Mouse (Mus musculus): Measurements from ENCODE around the gene Lman1l. TPM values are rescaled to one million over a fixed set of nuclear protein-coding genes. Genes with fewer than 3 reads are reported as not detected.

Lman1l gene
- polyA plus RNA-seq, 1 experiment = not detected

DNA sequence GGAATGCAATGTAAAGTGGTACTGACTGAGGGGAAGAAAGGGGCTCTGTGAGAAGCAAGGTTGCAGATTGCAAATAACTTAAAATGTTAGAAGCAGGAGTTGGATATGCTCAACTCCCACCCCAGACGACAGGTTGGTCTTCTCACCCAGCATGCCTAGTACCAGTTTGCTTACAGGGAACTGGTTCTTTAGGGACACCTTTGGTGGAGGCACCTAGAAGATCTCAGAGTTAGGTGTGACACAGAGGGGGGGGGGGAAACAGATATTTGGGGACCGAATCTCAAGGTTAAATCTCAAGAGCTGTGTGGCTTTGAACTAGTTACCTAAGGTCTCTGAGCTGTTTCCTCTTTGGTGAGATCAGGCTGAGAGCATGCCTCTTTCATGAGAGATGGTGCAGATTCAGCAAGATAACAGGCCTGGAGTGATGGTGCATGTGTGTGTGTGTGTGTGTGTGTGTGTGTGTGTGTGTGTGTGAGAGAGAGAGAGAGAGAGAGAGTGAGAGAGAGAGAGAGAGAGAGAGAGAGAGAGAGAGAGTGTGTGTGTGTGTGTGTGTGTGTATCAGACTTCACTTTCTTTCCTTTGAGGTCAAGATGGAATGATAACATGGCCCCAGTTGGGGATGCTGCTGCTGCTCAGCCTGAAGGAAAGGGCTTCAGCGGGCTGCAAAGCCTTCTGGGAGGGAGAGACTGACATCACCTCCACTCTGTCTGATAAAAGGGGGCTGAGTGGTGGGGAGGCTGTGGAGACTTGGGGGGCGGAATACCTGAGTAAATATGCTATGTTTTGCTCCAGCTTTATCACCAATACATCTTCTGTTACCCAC, 26.9 kb upstream of the Lman1l start:
- H3K4me1 ChIP-seq (ENCODE audit: control insufficient read depth, insufficient read depth, low read length) = peaks cover 43% of the 10 kb centered on the region

GRCm38 (mm10) chr9:57646551-57647103, 26.1 kb upstream of the Lman1l start:
- Histone ChIP-seq H3K27ac (ENCODE audit: insufficient read depth, low read depth, low read length) (peak overlapping the region; percentile 96), H3K4me3 (ENCODE audit: insufficient read depth, low read length) (peak overlapping the region; percentile 30), H3K4me1 (ENCODE audit: control insufficient read depth, insufficient read depth, low read length) (peaks cover 45% of the 10 kb centered on the region)
- TF ChIP-seq POLR2A (IDR thresholded peaks at IDR 0.05; ENCODE audit: borderline replicate concordance, low read depth, low read length) = no peak
- no peak for TF ChIP-seq CTCF (IDR thresholded peaks at IDR 0.05; ENCODE audit: low read depth, low read length)

More for the DNA sequence above, 26.9 kb upstream of the Lman1l start:
- Histone ChIP-seq H3K4me3 (ENCODE audit: insufficient read depth, low read length) (peak overlapping the region; percentile 30), H3K27ac (ENCODE audit: insufficient read depth, low read depth, low read length) (peak overlapping the region; percentile 96)
- TF ChIP-seq CTCF (IDR thresholded peaks at IDR 0.05; ENCODE audit: low read depth, low read length) (no peak), POLR2A (IDR thresholded peaks at IDR 0.05; ENCODE audit: borderline replicate concordance, low read depth, low read length) (no peak)

DNA sequence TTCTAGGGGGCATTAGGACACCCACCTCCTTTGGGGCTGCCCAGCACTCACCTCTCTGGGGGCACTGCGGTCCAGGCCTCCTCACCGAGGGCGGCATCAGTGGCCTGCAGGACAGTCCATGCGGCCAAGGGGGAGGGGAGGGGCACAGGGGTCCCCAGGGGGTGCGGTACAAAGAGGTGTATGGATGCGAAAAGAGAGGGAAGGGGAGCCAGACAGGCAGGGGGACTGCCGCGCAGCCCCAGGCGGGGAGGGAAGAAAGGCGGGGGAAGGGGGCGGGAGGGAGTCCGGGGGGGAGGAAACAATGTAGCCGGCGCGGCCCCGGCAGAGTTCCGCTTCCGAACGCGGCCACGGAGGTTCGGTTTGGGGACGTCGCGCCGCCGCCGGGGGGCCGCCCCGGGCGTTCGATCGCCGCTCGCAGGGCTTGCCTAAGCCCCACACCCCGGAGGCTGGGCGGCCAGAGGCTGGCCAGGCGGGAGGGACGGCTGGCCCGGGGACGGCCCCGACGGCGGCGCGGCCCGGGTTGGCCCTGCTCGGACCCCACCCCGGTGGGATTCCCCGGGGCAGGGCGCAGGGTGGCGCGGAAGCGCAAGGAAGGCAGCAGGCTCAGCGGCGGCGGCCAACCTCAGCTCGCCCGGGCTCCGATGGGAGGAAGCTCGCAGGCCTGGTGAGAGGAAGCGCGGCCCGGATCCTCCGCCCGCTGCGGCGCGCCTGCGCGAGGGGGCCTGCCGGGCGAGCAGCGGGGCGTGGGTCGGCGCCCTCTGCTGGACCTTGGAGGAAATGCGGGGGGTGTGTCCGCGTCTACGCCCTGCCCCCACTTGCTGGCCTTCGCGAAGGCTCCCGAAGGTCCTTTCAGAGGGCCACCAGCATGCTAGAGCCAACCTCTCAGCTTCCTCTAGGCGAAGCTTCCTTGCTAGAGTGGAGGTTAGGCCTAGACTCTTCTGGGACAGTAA, 24.6 kb upstream of the Lman1l start:
- Histone ChIP-seq H3K27ac (ENCODE audit: insufficient read depth, low read depth, low read length) (peak overlapping the region; percentile 100), H3K4me3 (ENCODE audit: insufficient read depth, low read length) (peak overlapping the region; percentile 94), H3K4me1 (ENCODE audit: control insufficient read depth, insufficient read depth, low read length) (peaks cover 47% of the 10 kb centered on the region)
- no peak for TF ChIP-seq POLR2A (IDR thresholded peaks at IDR 0.05; ENCODE audit: borderline replicate concordance, low read depth, low read length)
- TF ChIP-seq CTCF (IDR thresholded peaks at IDR 0.05; ENCODE audit: low read depth, low read length) = peak; percentile 10; the same call in 1 of the 2 replicates

DNA sequence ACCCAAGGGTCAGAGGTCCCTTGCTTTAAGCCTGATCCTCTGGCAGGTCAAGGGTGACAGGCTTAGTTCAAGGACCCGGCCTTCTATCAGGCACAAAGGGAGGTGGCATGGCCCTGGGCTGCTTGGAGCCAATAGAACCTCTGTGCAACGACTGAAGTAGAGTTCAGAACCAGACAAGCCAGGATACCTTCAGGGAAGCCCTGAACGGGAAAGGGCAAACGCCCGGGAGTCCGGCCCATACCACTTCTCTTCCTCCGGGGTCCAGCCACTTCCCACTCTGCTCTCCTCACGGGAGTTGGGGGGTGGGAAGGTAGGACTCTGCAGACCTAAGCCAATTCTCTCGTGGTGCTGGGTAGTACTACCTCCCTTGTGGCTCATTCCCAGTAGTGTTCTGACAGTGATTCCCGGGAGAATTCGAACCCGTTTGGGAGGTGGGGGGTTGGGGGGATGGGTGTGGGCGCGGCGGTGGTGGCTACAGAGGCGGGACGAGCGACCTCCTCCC, 23.9 kb upstream of the Lman1l start:
- H3K4me3 ChIP-seq (ENCODE audit: insufficient read depth, low read length) = peak overlapping the region; percentile 94
- H3K27ac ChIP-seq (ENCODE audit: insufficient read depth, low read depth, low read length) = peak overlapping the region; percentile 100
- TF ChIP-seq CTCF (IDR thresholded peaks at IDR 0.05; ENCODE audit: low read depth, low read length) (no peak), POLR2A (IDR thresholded peaks at IDR 0.05; ENCODE audit: borderline replicate concordance, low read depth, low read length) (no peak)
- peaks cover 52% of the 10 kb centered on the region for H3K4me1 ChIP-seq (ENCODE audit: control insufficient read depth, insufficient read depth, low read length)

GRCm38 (mm10) chr9:57643856-57644180, 23.2 kb upstream of the Lman1l start:
- TF ChIP-seq CTCF (IDR thresholded peaks at IDR 0.05; ENCODE audit: low read depth, low read length) (no peak), POLR2A (IDR thresholded peaks at IDR 0.05; ENCODE audit: borderline replicate concordance, low read depth, low read length) (no peak)
- Histone ChIP-seq H3K27ac (ENCODE audit: insufficient read depth, low read depth, low read length) (peak overlapping the region; percentile 100), H3K4me3 (ENCODE audit: insufficient read depth, low read length) (peak overlapping the region; percentile 94), H3K4me1 (ENCODE audit: control insufficient read depth, insufficient read depth, low read length) (peaks cover 57% of the 10 kb centered on the region)

GRCm38 (mm10) chr9:57643169-57643855, 22.7 kb upstream of the Lman1l start:
- H3K4me3 ChIP-seq (ENCODE audit: insufficient read depth, low read length) = peak overlapping the region; percentile 94
- peaks cover 63% of the 10 kb centered on the region for H3K4me1 ChIP-seq (ENCODE audit: control insufficient read depth, insufficient read depth, low read length)
- TF ChIP-seq POLR2A (IDR thresholded peaks at IDR 0.05; ENCODE audit: borderline replicate concordance, low read depth, low read length) (no peak), CTCF (IDR thresholded peaks at IDR 0.05; ENCODE audit: low read depth, low read length) (no peak; the same call in 1 of the 2 replicates)
- peak overlapping the region; percentile 100 for H3K27ac ChIP-seq (ENCODE audit: insufficient read depth, low read depth, low read length)

GRCm38 (mm10) chr9:57641775-57642550, 21.4 kb upstream of the Lman1l start:
- no peak overlapping the region for H3K4me3 ChIP-seq (ENCODE audit: insufficient read depth, low read length)

GRCm38 (mm10) chr9:57641022-57641421, 20.4 kb upstream of the Lman1l start:
- Histone ChIP-seq H3K27ac (ENCODE audit: insufficient read depth, low read depth, low read length) (peak overlapping the region; percentile 60), H3K4me1 (ENCODE audit: control insufficient read depth, insufficient read depth, low read length) (peaks cover 61% of the 10 kb centered on the region), H3K4me3 (ENCODE audit: insufficient read depth, low read length) (0 out of 2 replicates have a peak overlapping the region, but pooled peaks have one; percentile 9)
- TF ChIP-seq POLR2A (IDR thresholded peaks at IDR 0.05; ENCODE audit: borderline replicate concordance, low read depth, low read length) = no peak
- TF ChIP-seq CTCF (IDR thresholded peaks at IDR 0.05; ENCODE audit: low read depth, low read length) = 0 out of 2 replicates have a peak, but pooled peaks have one; percentile 11

More at GRCm38 (mm10) chr9:57641775-57642550, 21.4 kb upstream of the Lman1l start:
- peaks cover 59% of the 10 kb centered on the region for H3K4me1 ChIP-seq (ENCODE audit: control insufficient read depth, insufficient read depth, low read length)
- H3K27ac ChIP-seq (ENCODE audit: insufficient read depth, low read depth, low read length) = peak overlapping the region; percentile 60; the same call in 1 of the 2 replicates
- no peak for TF ChIP-seq POLR2A (IDR thresholded peaks at IDR 0.05; ENCODE audit: borderline replicate concordance, low read depth, low read length)
- no peak for TF ChIP-seq CTCF (IDR thresholded peaks at IDR 0.05; ENCODE audit: low read depth, low read length)
